Mouse (Mus musculus) testis, adult 2 months (tissue): ENCODE results near the gene Grid1.

Source experiments
- CTCF ChIP-seq: fragments of 200-500 bp; IDR thresholded peaks from 2 replicates; pipeline ENCODE4 v1.5.1; 2012; ENCODE audit warnings: low read depth, mild to moderate bottlenecking, inconsistent platforms, low read length, moderate library complexity; ENCODE audit not compliant: control insufficient read depth, insufficient read depth, insufficient replicate concordance
- POLR2A ChIP-seq: fragments of 200-500 bp; IDR thresholded peaks from 2 replicates; pipeline ENCODE4 v1.6.1; 2012; ENCODE audit warnings: low read depth, mild to moderate bottlenecking, inconsistent platforms, low read length, moderate library complexity; ENCODE audit not compliant: control insufficient read depth

DNA sequence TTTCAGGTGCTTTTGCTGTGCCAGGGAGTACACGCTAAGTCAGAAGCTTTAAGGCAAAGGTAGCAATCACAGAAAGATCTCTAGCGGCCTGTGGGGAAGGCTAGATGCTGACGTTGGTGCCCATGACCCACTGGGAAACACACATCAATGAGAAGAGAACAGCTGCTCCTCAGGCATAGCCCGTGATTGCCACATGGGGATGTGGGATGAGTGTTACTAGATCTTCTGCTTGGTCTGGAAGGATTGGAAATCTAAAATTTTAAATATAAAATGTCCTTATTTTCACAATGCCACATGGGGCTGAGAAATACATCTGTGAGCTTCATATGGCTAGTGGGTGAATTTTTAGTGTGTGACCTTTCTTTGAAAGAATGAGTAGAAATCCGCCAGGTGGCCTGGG is 277.3 kb downstream of the Grid1 start:
- no peak for TF ChIP-seq POLR2A
- TF ChIP-seq CTCF, result no peak
